Mouse (Mus musculus) liver, embryonic 13.5 days (tissue): Measurements from ENCODE around the gene Proser1. TPM values are rescaled to one million over a fixed set of nuclear protein-coding genes. Genes with fewer than 3 reads are reported as not detected.

ENCODE experiments used
- ATAC-seq: fragments of 200-750 bp; cut with Nextera tagmentation; 2 replicates; pipeline ENCODE4 v1.8.0; 2017; ENCODE audit warnings: low read depth, mild to moderate bottlenecking, moderate number of reproducible peaks, moderate library complexity
- DNase-seq: peaks from one replicate; pipeline ENCODE4 v3.0.0; 2022
- H3K27ac ChIP-seq: fragments of 300-500 bp; sonication (generic); 2 replicates; pipeline ENCODE4 v1.5.1; 2015; ENCODE audit warnings: moderate library complexity, mild to moderate bottlenecking, inconsistent platforms
- H3K27me3 ChIP-seq: fragments of 300-500 bp; sonication (generic); 2 replicates; pipeline ENCODE4 v1.6.1; 2015; ENCODE audit warnings: mild to moderate bottlenecking, inconsistent platforms
- H3K36me3 ChIP-seq: fragments of 300-500 bp; sonication (generic); 2 replicates; pipeline ENCODE4 v1.6.1; 2015; ENCODE audit warnings: mild to moderate bottlenecking, inconsistent platforms
- H3K4me1 ChIP-seq: fragments of 300-500 bp; sonication (generic); replicated peaks from 2 replicates; pipeline ENCODE4 v1.6.1; 2015; ENCODE audit warnings: inconsistent platforms
- H3K4me2 ChIP-seq: fragments of 300-500 bp; sonication (generic); 2 replicates; pipeline ENCODE4 v1.6.1; 2015; ENCODE audit warnings: inconsistent platforms, mild to moderate bottlenecking, moderate library complexity
- H3K4me3 ChIP-seq: fragments of 300-500 bp; sonication (generic); replicated peaks from 2 replicates; pipeline ENCODE4 v1.5.1; 2015; ENCODE audit warnings: mild to moderate bottlenecking, inconsistent platforms
- H3K9ac ChIP-seq: fragments of 300-500 bp; sonication (generic); 2 replicates; pipeline ENCODE4 v1.6.1; 2015; ENCODE audit warnings: mild to moderate bottlenecking, inconsistent platforms
- H3K9me3 ChIP-seq: fragments of 300-500 bp; sonication (generic); replicated peaks from 2 replicates; pipeline ENCODE4 v1.6.1; 2016; ENCODE audit warnings: inconsistent platforms
- WGBS: fragments of 180-500 bp; shearing (Covaris S2); methylation state at CpG from one replicate; pipeline ENCODE4 v1.1.7; 2015; ENCODE audit not compliant: insufficient replicate concordance; 5-methylcytosine and 5-hydroxymethylcytosine counted together
- polyA plus RNA-seq: library from polyadenylated mRNA; unstranded; fragments of >200 nt; fragmentation: Nextera tagmentation; extraction: Ambion mirVana; gene quantifications from 2 replicates; pipeline ENCODE4 v1.2.1, GENCODE M21; 2015

Gene Proser1
- polyA plus RNA-seq, 1 experiment from 2014 or later: 4.9 TPM

DNA sequence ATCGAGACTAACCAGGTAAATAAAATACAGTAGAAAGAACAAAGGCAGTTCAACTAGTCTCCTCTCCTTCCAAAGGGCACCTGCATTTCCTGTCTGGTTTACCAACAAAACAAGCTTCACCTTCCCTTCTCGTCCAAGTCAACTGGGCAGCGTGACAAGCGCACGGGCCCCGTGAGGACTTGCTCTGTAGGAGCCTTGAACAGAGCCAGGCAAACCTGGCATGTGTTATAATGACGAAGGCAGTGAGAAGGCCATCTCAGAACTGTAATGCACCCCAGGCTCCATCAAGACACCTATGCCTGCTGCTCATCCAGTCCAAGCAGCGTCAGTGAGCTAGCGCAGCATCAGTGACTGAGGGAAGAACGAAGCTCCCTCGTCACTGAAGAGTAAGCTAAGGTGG lies 12.8 kb upstream of the Proser1 start:
- no peak for ATAC-seq
- Histone ChIP-seq H3K4me2 (no peak overlapping the region), H3K4me1 (no peaks in the 10 kb centered on the region), H3K27me3 (no peaks in the 10 kb centered on the region), H3K27ac (no peak overlapping the region), H3K9me3 (no peaks in the 10 kb centered on the region), H3K4me3 (no peak overlapping the region), H3K36me3 (peaks cover 56% of the 10 kb centered on the region), H3K9ac (no peak overlapping the region)
- WGBS: 84% methylated on average over 11 of the region's 11 CpGs
- no peak for DNase-seq

DNA sequence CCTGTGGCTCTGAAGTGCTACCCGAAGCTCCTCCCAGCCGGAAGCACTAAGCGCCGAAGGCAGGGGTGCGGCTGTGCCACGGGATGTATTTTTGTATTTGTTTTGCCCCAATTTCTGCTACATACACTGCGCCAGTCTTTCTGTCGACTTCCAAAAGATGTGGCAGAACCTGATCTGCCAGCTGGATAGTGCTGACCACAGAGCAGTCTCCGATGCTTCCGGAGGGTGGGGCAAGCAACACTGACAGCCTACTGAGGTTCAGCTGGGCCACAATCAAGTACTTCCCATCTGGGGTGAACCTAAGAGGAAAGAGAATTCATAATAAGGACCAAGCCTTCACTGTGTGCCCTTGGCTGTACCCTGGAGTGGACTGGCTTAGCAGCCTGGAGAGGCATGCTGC lies 11.1 kb upstream of the Proser1 start:
- ATAC-seq: no peak
- no peak for DNase-seq
- H3K4me2 ChIP-seq: no peak overlapping the region
- no peaks in the 10 kb centered on the region for H3K27me3 ChIP-seq
- H3K36me3 ChIP-seq: peaks cover 70% of the 10 kb centered on the region
- no peaks in the 10 kb centered on the region for H3K9me3 ChIP-seq
- no peak overlapping the region for H3K9ac ChIP-seq
- no peaks in the 10 kb centered on the region for H3K4me1 ChIP-seq
- no peak overlapping the region for H3K27ac ChIP-seq
- 84% methylated on average over 10 of the region's 10 CpGs for WGBS
- no peak overlapping the region for H3K4me3 ChIP-seq

DNA sequence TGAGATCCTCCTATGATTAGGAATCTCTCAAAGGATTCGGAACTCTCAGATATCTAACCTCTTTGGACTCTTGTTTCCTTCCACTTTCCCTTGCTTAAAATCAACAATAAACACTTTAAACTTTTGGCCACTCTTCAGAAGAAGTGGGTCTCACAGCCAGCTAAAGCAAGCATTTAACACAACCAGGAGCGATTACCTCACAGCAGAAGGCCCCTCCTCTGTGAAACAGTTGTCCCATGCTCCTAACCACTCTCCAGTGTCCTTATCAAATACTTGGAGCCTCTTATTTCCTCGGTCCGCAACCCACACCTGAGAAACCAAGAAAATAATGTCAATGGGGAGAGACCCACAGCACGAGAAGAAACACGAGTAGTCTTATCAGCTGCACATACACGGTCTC lies 10.1 kb upstream of the Proser1 start:
- DNase-seq (no peak), ATAC-seq (no peak)
- H3K36me3 ChIP-seq: peaks cover 78% of the 10 kb centered on the region
- H3K9me3 ChIP-seq: no peaks in the 10 kb centered on the region
- H3K4me1 ChIP-seq: no peaks in the 10 kb centered on the region
- no peak overlapping the region for H3K9ac ChIP-seq
- H3K4me2 ChIP-seq: no peak overlapping the region
- WGBS: 80% methylated on average over 7 of the region's 7 CpGs
- H3K27ac ChIP-seq: no peak overlapping the region
- no peaks in the 10 kb centered on the region for H3K27me3 ChIP-seq
- no peak overlapping the region for H3K4me3 ChIP-seq

DNA sequence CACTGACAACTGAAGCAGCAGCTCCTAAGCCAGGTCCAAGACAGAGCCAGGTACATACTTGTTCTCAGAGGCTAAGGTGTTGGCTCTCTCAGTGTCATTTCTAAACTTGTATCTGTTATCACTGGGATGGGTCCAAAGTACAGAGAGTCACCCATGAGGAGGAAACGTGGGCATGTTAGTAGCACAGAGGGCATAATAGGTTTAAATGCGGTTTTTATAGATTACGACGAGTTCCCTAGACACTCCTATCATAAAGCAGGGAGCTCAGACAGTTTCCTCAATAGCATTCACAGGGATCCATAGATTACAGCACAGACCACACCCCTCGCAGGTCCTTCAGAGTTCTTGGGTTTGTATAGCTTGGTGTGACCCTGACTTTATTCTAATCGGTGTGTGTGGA lies 9.5 kb upstream of the Proser1 start:
- H3K4me1 ChIP-seq: no peaks in the 10 kb centered on the region
- no peak overlapping the region for H3K9ac ChIP-seq
- H3K27me3 ChIP-seq: no peaks in the 10 kb centered on the region
- DNase-seq (no peak), ATAC-seq (no peak)
- no peak overlapping the region for H3K27ac ChIP-seq
- peaks cover 84% of the 10 kb centered on the region for H3K36me3 ChIP-seq
- no peak overlapping the region for H3K4me2 ChIP-seq
- 77% methylated on average over 6 of the region's 6 CpGs for WGBS
- H3K4me3 ChIP-seq: no peak overlapping the region
- H3K9me3 ChIP-seq: no peaks in the 10 kb centered on the region

DNA sequence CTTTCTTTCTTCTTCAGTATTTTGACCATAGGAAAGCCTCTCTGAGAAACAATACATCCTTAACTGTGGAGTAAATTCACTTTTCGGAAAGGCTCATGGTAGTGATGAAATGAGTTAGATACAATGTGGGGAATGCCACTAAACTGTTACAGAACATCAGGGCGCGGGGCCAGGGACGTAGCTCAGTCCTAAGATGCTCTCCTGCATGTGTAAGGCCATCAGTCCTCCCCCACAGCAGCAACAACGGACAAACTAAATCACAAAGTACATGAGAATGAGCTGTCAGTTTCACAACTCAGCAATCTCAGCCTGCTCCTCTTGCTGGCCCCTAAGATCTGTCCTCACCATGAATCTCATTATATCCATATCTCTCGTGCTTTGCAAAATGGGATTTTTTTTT lies 8.9 kb upstream of the Proser1 start:
- H3K27me3 ChIP-seq: no peaks in the 10 kb centered on the region
- 80% methylated on average over 6 of the region's 6 CpGs for WGBS
- ATAC-seq (no peak), DNase-seq (no peak)
- peaks cover 88% of the 10 kb centered on the region for H3K36me3 ChIP-seq
- H3K4me3 ChIP-seq: no peak overlapping the region
- H3K9me3 ChIP-seq: no peaks in the 10 kb centered on the region
- no peak overlapping the region for H3K4me2 ChIP-seq
- no peak overlapping the region for H3K9ac ChIP-seq
- H3K4me1 ChIP-seq: no peaks in the 10 kb centered on the region
- no peak overlapping the region for H3K27ac ChIP-seq

DNA sequence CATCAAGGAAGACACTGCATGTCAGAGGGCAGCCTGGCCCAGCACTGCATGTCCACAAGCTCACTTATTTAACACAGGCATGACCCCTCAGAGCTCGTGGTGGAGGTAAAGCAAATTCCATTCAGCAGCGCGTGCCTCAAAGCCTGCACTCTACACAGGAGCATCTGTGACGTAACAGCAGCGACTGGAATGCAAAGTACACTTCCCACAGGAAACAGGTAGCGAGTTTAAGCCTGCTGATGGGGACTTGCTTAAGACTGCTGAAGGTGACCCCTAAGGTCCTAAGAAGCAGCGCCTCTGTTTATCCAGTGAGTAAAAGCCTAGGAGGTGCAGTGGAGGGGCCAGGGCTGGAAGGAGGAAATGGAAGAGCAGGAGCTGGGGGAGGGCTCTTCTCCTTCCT lies 8.5 kb upstream of the Proser1 start:
- WGBS: 72% methylated on average over 7 of the region's 7 CpGs
- Histone ChIP-seq H3K27me3 (no peaks in the 10 kb centered on the region), H3K36me3 (peaks cover 92% of the 10 kb centered on the region), H3K9ac (no peak overlapping the region), H3K4me3 (no peak overlapping the region), H3K4me2 (no peak overlapping the region), H3K4me1 (no peaks in the 10 kb centered on the region), H3K9me3 (no peaks in the 10 kb centered on the region), H3K27ac (no peak overlapping the region)
- DNase-seq (no peak), ATAC-seq (no peak)

DNA sequence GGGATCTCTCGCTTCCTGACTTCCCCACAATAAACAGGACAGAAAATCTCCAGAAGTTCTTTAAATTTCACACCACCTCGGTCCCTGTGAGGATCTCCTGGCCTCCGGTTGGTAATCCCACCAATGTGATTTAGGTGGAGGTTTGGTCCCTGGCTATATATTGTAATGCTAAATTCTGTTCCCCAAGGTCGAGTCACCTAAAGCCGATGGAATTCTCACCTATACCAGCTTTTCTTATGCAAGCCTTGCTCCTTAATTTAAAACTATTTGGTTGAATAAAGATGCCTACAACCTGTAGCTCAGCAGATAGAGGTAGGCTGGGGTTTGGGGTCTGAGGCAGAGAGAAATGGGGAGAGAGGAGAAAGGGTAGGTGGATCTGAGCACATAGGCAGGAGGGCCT lies 5.7 kb upstream of the Proser1 start:
- no peak overlapping the region for H3K27ac ChIP-seq
- H3K9ac ChIP-seq: no peak overlapping the region
- H3K27me3 ChIP-seq: no peaks in the 10 kb centered on the region
- peaks cover 18% of the 10 kb centered on the region for H3K4me1 ChIP-seq
- H3K9me3 ChIP-seq: no peaks in the 10 kb centered on the region
- 78% methylated on average over 5 of the region's 5 CpGs for WGBS
- no peak overlapping the region for H3K4me3 ChIP-seq
- no peak for DNase-seq
- peaks cover 75% of the 10 kb centered on the region for H3K36me3 ChIP-seq
- no peak for ATAC-seq
- no peak overlapping the region for H3K4me2 ChIP-seq

DNA sequence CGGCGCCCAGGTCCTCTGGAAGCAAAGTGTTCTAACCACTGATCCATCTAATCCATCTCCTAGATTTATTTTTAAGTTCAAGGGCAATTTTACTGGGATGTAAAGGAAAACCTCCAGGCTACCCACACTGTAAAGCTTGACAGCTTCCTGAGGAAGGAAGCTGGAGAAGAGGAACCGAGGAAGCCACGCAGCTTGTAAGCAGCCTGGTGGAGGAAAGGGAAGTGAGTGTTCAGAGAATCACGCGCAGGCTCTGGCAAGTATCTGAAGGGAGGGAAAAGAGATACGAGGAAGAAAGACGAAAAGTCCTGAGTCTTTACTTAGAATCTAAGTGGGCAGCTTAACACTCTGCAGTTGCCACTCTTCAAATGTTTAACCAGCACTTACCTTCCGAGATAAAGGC lies 3.4 kb upstream of the Proser1 start:
- H3K4me2 ChIP-seq: no peak overlapping the region
- DNase-seq: no peak

DNA sequence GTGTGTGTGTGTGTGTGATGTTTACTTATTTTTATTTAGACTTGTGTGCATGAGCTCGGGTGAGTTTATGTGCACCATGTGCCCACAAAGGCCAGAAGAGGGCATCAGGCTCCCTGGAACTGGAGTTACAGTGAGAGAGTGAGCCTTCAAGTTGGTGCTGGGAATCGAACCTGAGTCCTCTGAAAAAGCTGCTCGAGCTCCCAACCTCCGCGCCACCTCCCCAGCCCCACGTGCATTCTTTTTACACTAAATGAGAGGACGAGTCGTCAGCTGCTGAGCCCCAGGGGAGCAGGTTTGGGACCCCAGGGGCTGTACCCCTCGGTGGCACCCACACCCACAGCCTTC lies 793 bp upstream of the Proser1 start:
- H3K27me3 ChIP-seq: no peaks in the 10 kb centered on the region
- peaks cover 31% of the 10 kb centered on the region for H3K36me3 ChIP-seq
- H3K27ac ChIP-seq: peak overlapping the region; percentile 85
- H3K9me3 ChIP-seq: no peaks in the 10 kb centered on the region
- H3K9ac ChIP-seq: peak overlapping the region; percentile 86
- WGBS: 0% methylated on average over 9 of the region's 9 CpGs
- peak overlapping the region; percentile 93 for H3K4me3 ChIP-seq
- ATAC-seq: peak; percentile 0; the same call in 1 of the 2 replicates
- no peak for DNase-seq
- H3K4me2 ChIP-seq: peak overlapping the region; percentile 80
- H3K4me1 ChIP-seq: peaks cover 43% of the 10 kb centered on the region

More for the DNA sequence above, 3.4 kb upstream of the Proser1 start:
- ATAC-seq: no peak
- WGBS: 52% methylated on average over 9 of the region's 9 CpGs
- Histone ChIP-seq H3K27ac (no peak overlapping the region; the same call in 1 of the 2 replicates), H3K4me1 (peaks cover 20% of the 10 kb centered on the region), H3K27me3 (no peaks in the 10 kb centered on the region), H3K9ac (no peak overlapping the region), H3K4me3 (no peak overlapping the region), H3K9me3 (no peaks in the 10 kb centered on the region), H3K36me3 (peaks cover 53% of the 10 kb centered on the region)

DNA sequence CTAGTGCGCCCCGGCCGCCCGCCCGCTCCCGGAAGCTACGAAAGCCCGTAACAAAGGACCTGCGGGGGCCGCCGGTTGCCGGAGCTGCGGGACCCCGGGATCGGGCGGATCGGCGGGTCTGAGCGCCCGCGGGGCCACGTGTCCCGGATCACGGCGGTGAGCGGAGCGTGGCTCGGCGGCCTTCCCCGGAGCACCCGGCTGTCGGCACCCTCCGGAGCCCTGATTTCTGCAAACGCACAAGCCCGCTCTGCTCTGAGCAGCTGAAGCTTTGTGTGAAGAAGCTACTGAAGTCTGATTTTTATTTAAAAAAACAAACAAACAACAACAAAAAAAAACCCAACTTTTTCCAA lies 274 bp downstream of the Proser1 start:
- DNase-seq: no peak
- ATAC-seq: peak; percentile 55; the same call in 1 of the 2 replicates
- H3K4me1 ChIP-seq: peaks cover 52% of the 10 kb centered on the region
- peaks cover 28% of the 10 kb centered on the region for H3K36me3 ChIP-seq
- peak overlapping the region; percentile 86 for H3K9ac ChIP-seq
- H3K9me3 ChIP-seq: no peaks in the 10 kb centered on the region
- peak overlapping the region; percentile 93 for H3K4me3 ChIP-seq
- WGBS: 0% methylated on average over 35 of the region's 35 CpGs
- H3K4me2 ChIP-seq: peak overlapping the region; percentile 80
- no peaks in the 10 kb centered on the region for H3K27me3 ChIP-seq
- peak overlapping the region; percentile 85 for H3K27ac ChIP-seq

DNA sequence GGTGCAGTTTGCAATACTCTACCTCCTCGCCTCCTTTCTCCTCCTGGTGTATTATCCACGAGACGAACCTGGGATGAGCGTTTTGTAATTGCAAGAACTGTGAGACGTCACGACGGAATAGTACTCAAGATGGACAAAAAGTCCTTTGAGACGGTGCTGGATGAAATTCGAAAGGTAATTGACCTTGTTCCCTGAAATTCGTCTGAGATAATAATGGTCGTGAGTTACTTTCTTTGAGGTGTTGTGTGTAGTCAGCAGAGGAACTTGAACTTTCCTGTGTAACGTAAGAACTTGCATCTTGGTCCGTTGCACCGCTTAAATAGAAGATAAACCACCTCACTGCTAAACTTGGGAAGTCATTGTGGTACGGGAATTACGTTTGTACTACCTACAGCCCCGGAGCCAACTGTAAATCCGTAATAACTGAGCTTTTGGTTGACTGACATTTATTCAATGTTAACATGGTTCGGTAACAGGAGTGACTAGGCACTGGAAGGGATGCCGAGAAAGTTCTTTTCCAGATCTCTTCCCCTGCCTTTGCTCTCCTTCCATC lies 756 bp downstream of the Proser1 start:
- WGBS: under 1% methylated on average over 20 of the region's 20 CpGs
- no peaks in the 10 kb centered on the region for H3K9me3 ChIP-seq
- H3K4me2 ChIP-seq: peak overlapping the region; percentile 80
- peaks cover 56% of the 10 kb centered on the region for H3K4me1 ChIP-seq
- DNase-seq: no peak
- no peak for ATAC-seq
- H3K4me3 ChIP-seq: peak overlapping the region; percentile 93
- H3K36me3 ChIP-seq: peaks cover 30% of the 10 kb centered on the region
- peak overlapping the region; percentile 85; the same call in 1 of the 2 replicates for H3K27ac ChIP-seq
- H3K27me3 ChIP-seq: no peaks in the 10 kb centered on the region
- peak overlapping the region; percentile 86 for H3K9ac ChIP-seq

DNA sequence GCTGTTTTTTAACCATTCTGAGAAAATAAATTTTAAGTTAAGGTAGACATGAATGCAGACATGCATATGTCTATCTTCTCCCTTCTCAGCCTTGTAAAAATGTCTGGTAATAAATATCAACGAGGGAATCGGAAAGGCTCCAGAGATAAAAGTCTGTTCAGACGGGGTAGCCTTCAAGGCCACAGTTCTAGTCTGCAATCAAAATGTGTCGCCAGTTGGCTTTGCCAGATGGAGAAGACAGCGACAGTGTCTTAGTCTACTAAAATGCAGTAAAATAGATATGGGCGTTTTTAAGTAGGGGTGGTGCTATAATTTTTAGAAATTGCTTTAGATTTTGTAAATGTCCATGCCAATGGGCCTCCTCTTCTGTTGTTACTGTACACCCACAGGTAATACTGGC lies 1.9 kb downstream of the Proser1 start:
- peaks cover 57% of the 10 kb centered on the region for H3K4me1 ChIP-seq
- H3K4me3 ChIP-seq: peak overlapping the region; percentile 93
- ATAC-seq (no peak), DNase-seq (no peak)
- peak overlapping the region; percentile 86 for H3K9ac ChIP-seq
- WGBS: 21% methylated on average over 6 of the region's 6 CpGs
- H3K36me3 ChIP-seq: peaks cover 31% of the 10 kb centered on the region
- peak overlapping the region; percentile 80 for H3K4me2 ChIP-seq
- H3K9me3 ChIP-seq: no peaks in the 10 kb centered on the region
- no peak overlapping the region for H3K27ac ChIP-seq
- no peaks in the 10 kb centered on the region for H3K27me3 ChIP-seq
